ENCODE assay signal across 23 mouse cellular contexts in genomic region chr9:31175346-31175745, GRCm38 (mm10). TPM values are rescaled to one million over a fixed set of nuclear protein-coding genes. Genes with fewer than 3 reads are reported as not detected.
DNase-seq lines count a peak whose midpoint lies in the region; TF ChIP-seq lines count a peak whose summit lies in the region.
"Had no signal": no experiment of that assay in that cellular context is flagged by ENCODE, and none has a peak within 500 bp of the region (broad histone marks: within the 10 kb centered on the region; RNA-seq: fewer than 3 reads in every experiment).

No protein-coding gene starts in this region.

- H3K4me3 ChIP-seq in layer of hippocampus, adult 2 months = no peak overlapping the region
- no peak overlapping the region for H3K4me3 ChIP-seq in olfactory bulb, adult 2 months (ENCODE audit: insufficient read depth, low read depth, low read length)
- H3K4me3 ChIP-seq: erythroblast, embryonic 14.5 days; forebrain, embryonic 12.5 days; hindbrain, embryonic 13.5 days; left cerebral cortex, adult 2 months; limb, embryonic 13.5 days; lung, embryonic 15.5 days; midbrain, embryonic 12.5 days; neural tube, embryonic 13.5 days had no signal

- 80% methylated on average over 6 of the region's 6 CpGs for WGBS in olfactory bulb, adult 2 months

- peak overlapping the region; percentile 76; the same call in 1 of the 2 replicates for H3K27ac ChIP-seq in layer of hippocampus, adult 2 months
- 0 out of 2 replicates have a peak overlapping the region, but pooled peaks have one; percentile 22 for H3K27ac ChIP-seq in olfactory bulb, adult 2 months (ENCODE audit: insufficient read depth, low read depth, low read length)
- H3K27ac ChIP-seq: forebrain, embryonic 12.5 days; limb, embryonic 13.5 days; lung, embryonic 15.5 days; midbrain, embryonic 12.5 days had no signal

- H3K4me1 ChIP-seq in olfactory bulb, adult 2 months (ENCODE audit: control insufficient read depth, insufficient read depth, low read length) = peaks cover 17% of the 10 kb centered on the region
- H3K4me1 ChIP-seq: midbrain, embryonic 12.5 days had no signal

- intact Hi-C loops in heart, postnatal 25 days (cut with DNase I) = no loop called here

- DNase-seq in heart, adult 11 months = peak; percentile 88
- no peak for DNase-seq in heart, postnatal 25 days (ENCODE audit: low spot score)
- DNase-seq in layer of hippocampus, adult 2 months (ENCODE audit: low spot score in 2 of 2) = no peak
- no peak for DNase-seq in layer of hippocampus, adult 11-12 months (ENCODE audit: low spot score)
- DNase-seq in urinary bladder, postnatal 4 days (ENCODE audit: low spot score in 2 of 2) = no peak
- no peak for DNase-seq in kidney, adult 18-20 months
- DNase-seq: adrenal gland, postnatal 25 days; cerebellum, adult 2 months; cerebellum, postnatal 14 days; heart, postnatal 36 days; kidney, adult 9 months; kidney, postnatal 10 days; thymus, adult 18-20 months; thymus, postnatal 25 days had no signal

- no peak for TF ChIP-seq CTCF in layer of hippocampus, adult 2 months (conservative IDR thresholded peaks at IDR 0.05)
- TF ChIP-seq CTCF in olfactory bulb, adult 2 months (IDR thresholded peaks at IDR 0.05; ENCODE audit: insufficient read depth, low read depth, low read length) = no peak

- TF ChIP-seq POLR2A in olfactory bulb, adult 2 months (IDR thresholded peaks at IDR 0.05; ENCODE audit: insufficient read depth, low read depth, low read length) = no peak

RNA-seq across cellular contexts. Expression of gene Aplp2, which starts 36.3 kb away (rescaled TPM):
- total RNA-seq in heart, postnatal 25 days (2021) = 100 to 1,000 TPM; 285 to 296 TPM
- total RNA-seq in layer of hippocampus, adult 2 months (2021) = 100 to 1,000 TPM; 447 to 470 TPM
- polyA plus RNA-seq in olfactory bulb, adult 2 months (2012; ENCODE audit: insufficient read depth, insufficient read length, low replicate concordance, missing spikeins) = 531 TPM in 1 of 2 replicates, not detected in the other

RNA-seq across cellular contexts. Expression of gene St14, which starts 43.7 kb away (rescaled TPM):
- total RNA-seq in heart, postnatal 25 days (2021) = under 1 TPM; 0.18 to 0.22 TPM
- total RNA-seq in layer of hippocampus, adult 2 months (2021) = under 1 TPM; 0.61 to 0.79 TPM
- not detected in 2 replicates for polyA plus RNA-seq in olfactory bulb, adult 2 months (2012; ENCODE audit: insufficient read depth, insufficient read length, low replicate concordance, missing spikeins)
